Mouse (Mus musculus): Measurements from ENCODE around the gene Sh3bp1. TPM values are rescaled to one million over a fixed set of nuclear protein-coding genes. Genes with fewer than 3 reads are reported as not detected.
A peak's percentile ranks its signal among the peaks of the same experiment; 100 is the strongest.
"Not testable (repeated sequence)": the region's sequence is repeated elsewhere in the genome, so short reads cannot be mapped to it uniquely, and the experiment has no call there.

The Sh3bp1 gene
- polyA plus RNA-seq, 1 experiment from 2014 or later = 3.6 TPM

DNA sequence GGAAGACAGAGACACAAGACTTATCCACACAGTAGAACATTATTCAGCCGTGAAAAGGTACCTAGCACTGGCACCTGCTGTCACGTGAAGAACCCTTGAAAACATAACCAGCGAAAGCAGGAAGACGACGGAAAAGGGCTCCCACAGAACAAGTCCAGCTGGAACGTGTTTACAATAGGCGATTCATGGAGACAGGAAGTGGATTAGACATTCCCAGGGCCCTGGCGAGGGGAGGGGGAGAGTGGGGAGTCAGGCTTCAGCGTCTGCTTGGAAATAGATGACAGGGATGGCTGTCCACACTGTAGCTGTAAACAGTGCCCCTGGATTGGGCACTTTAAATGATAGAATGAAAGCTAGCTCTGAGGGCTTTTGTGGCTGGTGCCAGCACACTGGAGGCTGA, 31.2 kb upstream of the Sh3bp1 start:
- Histone ChIP-seq H3K27ac (replicated peaks) (peak overlapping the region; percentile 73), H3K9me3 (no peaks in the 10 kb centered on the region), H3K36me3 (no peaks in the 10 kb centered on the region), H3K4me1 (peaks cover 8% of the 10 kb centered on the region; the same call in 1 of the 2 replicates), H3K27me3 (no peaks in the 10 kb centered on the region), H3K9ac (replicated peaks) (no peak overlapping the region; the same call in 1 of the 2 replicates), H3K4me2 (replicated peaks) (no peak overlapping the region), H3K4me3 (no peak overlapping the region)
- WGBS = 9% methylated on average over 9 of the region's 9 CpGs
- peak; percentile 90 for ATAC-seq (replicated peaks)

DNA sequence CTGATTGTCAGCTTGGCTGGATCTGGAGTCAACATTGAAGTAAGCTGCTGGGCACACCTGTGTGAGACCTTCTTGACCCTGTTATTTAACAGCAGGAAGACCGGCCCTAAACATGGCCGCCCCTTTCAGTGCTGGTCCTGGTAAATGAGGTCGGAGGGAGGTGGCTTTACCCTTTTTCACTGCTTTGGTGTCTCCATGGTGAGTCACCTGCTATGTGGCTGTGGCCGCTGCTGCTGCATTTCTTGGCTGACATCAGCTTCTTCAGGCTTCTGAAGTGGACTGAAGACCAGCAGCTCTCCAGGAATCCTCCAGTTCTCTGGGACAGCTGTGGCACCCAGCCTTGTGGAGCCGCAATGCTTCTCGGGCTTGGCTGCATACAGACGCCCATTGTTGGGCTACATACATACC, 30.7 kb upstream of the Sh3bp1 start:
- Histone ChIP-seq H3K36me3 (no peaks in the 10 kb centered on the region), H3K9ac (replicated peaks) (no peak overlapping the region; the same call in 1 of the 2 replicates), H3K4me3 (no peak overlapping the region), H3K4me2 (replicated peaks) (no peak overlapping the region), H3K4me1 (peaks cover 12% of the 10 kb centered on the region; the same call in 1 of the 2 replicates), H3K9me3 (no peaks in the 10 kb centered on the region), H3K27me3 (no peaks in the 10 kb centered on the region), H3K27ac (replicated peaks) (peak overlapping the region; percentile 73)
- 35% methylated on average over 7 of the region's 7 CpGs for WGBS
- peak; percentile 73 for ATAC-seq (replicated peaks)

DNA sequence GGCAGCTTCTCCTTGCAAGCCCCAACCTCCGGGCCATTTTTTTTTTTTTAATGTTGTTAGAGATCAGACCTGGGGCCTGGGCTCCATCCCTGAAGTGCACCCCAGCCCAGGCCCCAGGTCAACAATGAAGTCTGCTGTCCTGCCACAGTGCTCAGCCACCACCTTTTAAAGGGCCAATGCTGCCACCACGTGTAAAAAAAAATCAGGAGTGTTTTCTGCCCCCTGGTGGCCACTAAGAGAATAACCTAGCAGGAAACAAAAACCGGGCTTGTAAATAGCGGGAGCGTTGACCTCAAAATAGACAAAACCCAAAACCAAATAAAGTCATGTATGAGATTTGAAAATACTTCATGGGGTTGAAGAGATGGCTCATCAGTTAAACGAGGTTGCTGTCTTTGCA, 29.8 kb upstream of the Sh3bp1 start:
- H3K4me3 ChIP-seq = no peak overlapping the region
- ATAC-seq (replicated peaks) = no peak
- no peak overlapping the region for H3K4me2 ChIP-seq (replicated peaks)
- H3K4me1 ChIP-seq = peaks cover 15% of the 10 kb centered on the region; the same call in 1 of the 2 replicates
- H3K9me3 ChIP-seq = no peaks in the 10 kb centered on the region
- H3K27me3 ChIP-seq = no peaks in the 10 kb centered on the region
- WGBS = 23% methylated on average over 6 of the region's 6 CpGs
- no peak overlapping the region for H3K27ac ChIP-seq (replicated peaks)
- no peaks in the 10 kb centered on the region for H3K36me3 ChIP-seq
- H3K9ac ChIP-seq (replicated peaks) = no peak overlapping the region

DNA sequence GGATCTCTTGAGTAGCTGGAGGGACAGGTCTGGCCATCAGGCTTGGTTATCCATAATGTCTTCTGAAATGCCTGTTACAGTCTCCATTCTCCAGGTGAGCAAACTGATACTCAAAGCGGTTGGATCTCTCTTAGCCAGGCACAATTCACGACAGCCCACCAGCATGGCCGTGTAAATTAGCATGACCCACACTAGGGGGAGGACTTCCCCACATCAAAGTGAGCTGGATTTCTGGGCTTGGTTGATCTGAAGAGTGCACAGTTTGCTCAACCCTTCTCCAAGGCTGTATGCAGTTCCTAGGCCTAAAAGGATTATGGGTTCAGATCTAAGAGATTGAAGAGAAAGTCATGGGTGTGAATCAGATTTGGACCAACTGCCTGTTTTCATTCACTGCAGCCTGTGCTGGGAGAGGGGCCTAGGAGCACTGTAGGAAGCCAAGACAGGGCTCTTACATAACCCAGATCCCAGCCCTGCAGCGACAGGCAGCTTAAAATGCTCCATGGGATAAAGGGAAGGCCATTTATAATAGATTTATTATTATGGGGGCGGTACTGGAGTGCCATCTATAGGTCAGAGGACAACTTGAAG, 27.5 kb upstream of the Sh3bp1 start:
- Histone ChIP-seq H3K27me3 (no peaks in the 10 kb centered on the region), H3K4me1 (peaks cover 28% of the 10 kb centered on the region), H3K36me3 (no peaks in the 10 kb centered on the region), H3K27ac (replicated peaks) (no peak overlapping the region), H3K9me3 (no peaks in the 10 kb centered on the region), H3K9ac (replicated peaks) (no peak overlapping the region), H3K4me3 (no peak overlapping the region), H3K4me2 (replicated peaks) (no peak overlapping the region)
- no peak for ATAC-seq (replicated peaks)
- 62% methylated on average over 5 of the region's 5 CpGs for WGBS

GRCm38 (mm10) chr15:78873803-78874435, 25.6 kb upstream of the Sh3bp1 start:
- no peak overlapping the region; the same call in 1 of the 2 replicates for H3K9ac ChIP-seq (replicated peaks)
- no peaks in the 10 kb centered on the region for H3K9me3 ChIP-seq
- H3K4me3 ChIP-seq = no peak overlapping the region
- H3K4me1 ChIP-seq = peaks cover 30% of the 10 kb centered on the region
- no peak overlapping the region for H3K4me2 ChIP-seq (replicated peaks)
- H3K27me3 ChIP-seq = no peaks in the 10 kb centered on the region
- WGBS = 37% methylated on average over 13 of the region's 13 CpGs
- no peak for ATAC-seq (replicated peaks)
- peak overlapping the region; percentile 84 for H3K27ac ChIP-seq (replicated peaks)
- H3K36me3 ChIP-seq = no peaks in the 10 kb centered on the region

GRCm38 (mm10) chr15:78874989-78875388, 24.6 kb upstream of the Sh3bp1 start:
- ATAC-seq (replicated peaks) = no peak
- no peak overlapping the region for H3K4me3 ChIP-seq
- no peak overlapping the region for H3K27ac ChIP-seq (replicated peaks)
- WGBS = 70% methylated on average over 8 of the region's 8 CpGs
- H3K36me3 ChIP-seq = no peaks in the 10 kb centered on the region; the same call in 1 of the 2 replicates
- H3K4me1 ChIP-seq = peaks cover 34% of the 10 kb centered on the region
- H3K4me2 ChIP-seq (replicated peaks) = no peak overlapping the region
- no peak overlapping the region for H3K9ac ChIP-seq (replicated peaks)
- H3K9me3 ChIP-seq = no peaks in the 10 kb centered on the region
- H3K27me3 ChIP-seq = no peaks in the 10 kb centered on the region

GRCm38 (mm10) chr15:78875537-78875936, 24.0 kb upstream of the Sh3bp1 start:
- no peaks in the 10 kb centered on the region for H3K27me3 ChIP-seq
- peak overlapping the region; percentile 98 for H3K27ac ChIP-seq (replicated peaks)
- WGBS = 83% methylated on average over 5 of the region's 5 CpGs
- H3K4me2 ChIP-seq (replicated peaks) = no peak overlapping the region
- H3K9me3 ChIP-seq = no peaks in the 10 kb centered on the region
- no peaks in the 10 kb centered on the region; the same call in 1 of the 2 replicates for H3K36me3 ChIP-seq
- peaks cover 34% of the 10 kb centered on the region for H3K4me1 ChIP-seq
- no peak overlapping the region for H3K4me3 ChIP-seq
- no peak for ATAC-seq (replicated peaks)
- peak overlapping the region; percentile 75; the same call in 1 of the 2 replicates for H3K9ac ChIP-seq (replicated peaks)

GRCm38 (mm10) chr15:78876258-78876696, 23.3 kb upstream of the Sh3bp1 start:
- Histone ChIP-seq H3K27ac (replicated peaks) (peak overlapping the region; percentile 98), H3K4me3 (peak overlapping the region; percentile 78), H3K27me3 (no peaks in the 10 kb centered on the region), H3K4me1 (peaks cover 34% of the 10 kb centered on the region), H3K9me3 (no peaks in the 10 kb centered on the region), H3K9ac (replicated peaks) (peak overlapping the region; percentile 75), H3K4me2 (replicated peaks) (peak overlapping the region; percentile 54), H3K36me3 (no peaks in the 10 kb centered on the region; the same call in 1 of the 2 replicates)
- peak; percentile 29 for ATAC-seq (replicated peaks)
- WGBS = 4% methylated on average over 17 of the region's 17 CpGs

DNA sequence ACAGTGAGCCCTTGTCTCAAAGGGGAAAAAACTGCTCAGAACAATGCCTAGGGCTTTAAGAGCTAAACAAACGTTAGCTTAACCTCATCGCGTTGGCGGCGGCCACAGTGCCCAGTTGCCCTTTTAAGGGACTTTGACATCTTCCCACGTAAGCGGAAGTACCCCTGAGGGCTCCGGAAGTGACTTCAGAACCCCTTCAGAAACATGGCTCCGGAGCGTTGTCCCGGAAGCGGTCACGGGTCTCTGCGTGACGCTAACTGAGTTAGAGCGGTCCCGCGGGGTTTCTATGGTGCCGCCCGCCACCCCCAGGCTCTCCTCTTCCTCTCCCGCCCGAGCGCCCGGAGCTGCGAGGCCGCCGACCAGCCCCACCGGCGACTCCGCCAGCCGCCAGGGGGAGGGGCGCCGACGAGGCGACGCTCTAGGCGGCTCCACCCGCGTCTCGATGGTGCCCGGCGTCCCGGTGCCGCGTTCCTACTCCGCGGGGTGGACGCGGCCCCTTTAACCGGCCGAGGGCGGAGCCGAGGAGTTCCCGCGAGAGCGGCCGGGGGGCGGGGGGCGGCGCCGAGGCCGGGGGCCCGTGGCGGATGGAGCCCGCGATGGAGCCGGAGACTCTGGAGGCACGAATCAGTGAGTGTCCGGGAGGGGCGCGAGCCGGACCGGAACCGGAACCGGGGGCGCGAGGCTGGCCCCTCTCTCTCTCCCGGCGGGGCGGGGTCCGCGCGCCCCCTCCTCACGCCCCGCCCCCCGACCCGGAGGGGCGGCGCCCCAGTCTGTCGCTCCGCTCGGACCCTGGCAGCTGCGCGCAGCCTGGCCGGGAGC, 22.4 kb upstream of the Sh3bp1 start, which contains the start of gene Gga1:
Gga1 (plus strand) TSS at position 200 of the 819 bp plus-strand sequence.
- Histone ChIP-seq H3K9me3 (no peaks in the 10 kb centered on the region), H3K27ac (replicated peaks) (peak within 1 kb of the TSS; percentile 98), H3K36me3 (peaks cover 9% of the 10 kb centered on the region), H3K4me1 (peaks cover 34% of the 10 kb centered on the region), H3K4me3 (peak within 1 kb of the TSS; percentile 78), H3K4me2 (replicated peaks) (peak within 1 kb of the TSS; percentile 54), H3K9ac (replicated peaks) (peak within 1 kb of the TSS; percentile 75), H3K27me3 (no peaks in the 10 kb centered on the region)
- under 1% methylated on average over 66 of the region's 95 CpGs for WGBS
- ATAC-seq (replicated peaks) = peak; percentile 91

DNA sequence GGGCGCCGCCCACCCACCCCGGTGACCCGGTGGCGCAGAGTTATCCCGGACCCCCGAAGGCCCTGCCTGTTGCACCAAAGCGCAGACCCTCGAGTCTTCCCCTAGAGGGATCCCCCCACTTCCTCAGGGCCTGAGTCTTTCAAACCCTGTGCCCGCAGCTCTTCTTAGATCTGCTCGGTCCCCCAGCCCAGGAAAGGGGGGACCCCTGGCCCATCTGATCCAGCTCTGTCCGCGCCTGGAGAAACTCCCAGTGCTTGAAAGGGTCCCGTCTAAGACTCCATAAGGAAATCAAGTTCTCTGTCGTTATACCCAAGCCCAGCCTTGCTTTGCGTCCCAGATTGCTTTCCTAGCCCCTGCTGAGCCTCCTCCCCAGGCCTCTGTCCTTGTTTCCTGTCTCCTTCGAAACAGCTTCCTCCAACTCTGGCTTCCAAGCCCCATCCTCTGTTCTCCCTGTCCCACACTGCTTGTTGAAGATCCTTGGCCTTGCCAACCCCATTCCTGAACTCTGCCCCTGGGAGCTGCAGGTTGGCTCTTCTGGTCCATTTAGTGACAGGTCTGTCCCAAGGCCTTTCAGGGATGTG, 21.7 kb upstream of the Sh3bp1 start:
- Histone ChIP-seq H3K4me3 (peak overlapping the region; percentile 78), H3K4me2 (replicated peaks) (peak overlapping the region; percentile 52), H3K4me1 (peaks cover 34% of the 10 kb centered on the region), H3K36me3 (peaks cover 16% of the 10 kb centered on the region), H3K27me3 (no peaks in the 10 kb centered on the region), H3K27ac (replicated peaks) (peak overlapping the region; percentile 98), H3K9me3 (no peaks in the 10 kb centered on the region), H3K9ac (replicated peaks) (peak overlapping the region; percentile 75)
- under 1% methylated on average over 16 of the region's 17 CpGs for WGBS
- ATAC-seq (replicated peaks) = peak; percentile 1; the same call in 1 of the 2 replicates

GRCm38 (mm10) chr15:78878792-78879516, 20.6 kb upstream of the Sh3bp1 start:
- H3K27ac ChIP-seq (replicated peaks); H3K9me3 ChIP-seq; H3K4me3 ChIP-seq; H3K4me2 ChIP-seq (replicated peaks); H3K9ac ChIP-seq (replicated peaks); ATAC-seq (replicated peaks); H3K27me3 ChIP-seq: not testable (repeated sequence)
- H3K4me1 ChIP-seq = peaks cover 29% of the 10 kb centered on the region
- peaks cover 26% of the 10 kb centered on the region for H3K36me3 ChIP-seq
- 79% methylated on average over 7 of the region's 7 CpGs for WGBS
